Mouse (Mus musculus): ENCODE results near the gene Mast4. TPM values are rescaled to one million over a fixed set of nuclear protein-coding genes. Genes with fewer than 3 reads are reported as not detected.

Gene Mast4
- polyA plus RNA-seq, 1 experiment from 2014 or later = 15.2 TPM

GRCm38 (mm10) chr13:103151944-103152343 lies 182.4 kb downstream of the Mast4 start:
- H3K4me1 ChIP-seq = no peaks in the 10 kb centered on the region
- no peak overlapping the region for H3K27ac ChIP-seq
- no peak overlapping the region for H3K4me2 ChIP-seq
- WGBS = 83% methylated on average over 8 of the region's 8 CpGs
- no peak for ATAC-seq
- no peaks in the 10 kb centered on the region for H3K9me3 ChIP-seq (replicated peaks)
- no peaks in the 10 kb centered on the region for H3K27me3 ChIP-seq
- no peaks in the 10 kb centered on the region for H3K36me3 ChIP-seq (ENCODE audit: poor library complexity, severe bottlenecking)
- H3K4me3 ChIP-seq = no peak overlapping the region
- no peak overlapping the region for H3K9ac ChIP-seq

GRCm38 (mm10) chr13:103151171-103151570 lies 183.1 kb downstream of the Mast4 start:
- Histone ChIP-seq H3K27me3 (no peaks in the 10 kb centered on the region), H3K36me3 (ENCODE audit: poor library complexity, severe bottlenecking) (no peaks in the 10 kb centered on the region), H3K9me3 (replicated peaks) (no peaks in the 10 kb centered on the region), H3K27ac (no peak overlapping the region), H3K9ac (no peak overlapping the region), H3K4me3 (no peak overlapping the region), H3K4me1 (no peaks in the 10 kb centered on the region), H3K4me2 (no peak overlapping the region)
- ATAC-seq = no peak
- 52% methylated on average over 11 of the region's 11 CpGs for WGBS

GRCm38 (mm10) chr13:103150671-103151070 lies 183.6 kb downstream of the Mast4 start:
- ATAC-seq = no peak
- Histone ChIP-seq H3K4me2 (no peak overlapping the region), H3K27ac (no peak overlapping the region), H3K9me3 (replicated peaks) (no peaks in the 10 kb centered on the region), H3K9ac (no peak overlapping the region), H3K36me3 (ENCODE audit: poor library complexity, severe bottlenecking) (no peaks in the 10 kb centered on the region), H3K27me3 (no peaks in the 10 kb centered on the region), H3K4me1 (no peaks in the 10 kb centered on the region), H3K4me3 (no peak overlapping the region)
- WGBS = 80% methylated on average over 4 of the region's 4 CpGs

GRCm38 (mm10) chr13:103149415-103149814 lies 184.9 kb downstream of the Mast4 start:
- no peak for ATAC-seq
- H3K4me3 ChIP-seq = no peak overlapping the region

GRCm38 (mm10) chr13:103144343-103144742 lies 190.0 kb downstream of the Mast4 start:
- ATAC-seq = no peak
- H3K27ac ChIP-seq = no peak overlapping the region
- H3K27me3 ChIP-seq = no peaks in the 10 kb centered on the region
- H3K9me3 ChIP-seq (replicated peaks) = no peaks in the 10 kb centered on the region
- 67% methylated on average over 5 of the region's 5 CpGs for WGBS
- no peaks in the 10 kb centered on the region for H3K4me1 ChIP-seq
- H3K4me2 ChIP-seq = no peak overlapping the region
- H3K36me3 ChIP-seq (ENCODE audit: poor library complexity, severe bottlenecking) = no peaks in the 10 kb centered on the region
- no peak overlapping the region for H3K9ac ChIP-seq
- no peak overlapping the region for H3K4me3 ChIP-seq

More at GRCm38 (mm10) chr13:103149415-103149814, 184.9 kb downstream of the Mast4 start:
- no peak overlapping the region for H3K27ac ChIP-seq
- no peaks in the 10 kb centered on the region for H3K36me3 ChIP-seq (ENCODE audit: poor library complexity, severe bottlenecking)
- H3K9me3 ChIP-seq (replicated peaks) = no peaks in the 10 kb centered on the region
- 87% methylated on average over 7 of the region's 7 CpGs for WGBS
- no peak overlapping the region for H3K9ac ChIP-seq
- no peak overlapping the region for H3K4me2 ChIP-seq
- H3K27me3 ChIP-seq = no peaks in the 10 kb centered on the region
- no peaks in the 10 kb centered on the region for H3K4me1 ChIP-seq

GRCm38 (mm10) chr13:103141304-103141703 lies 193.0 kb downstream of the Mast4 start:
- H3K27ac ChIP-seq = no peak overlapping the region
- H3K4me2 ChIP-seq = no peak overlapping the region
- H3K4me1 ChIP-seq = no peaks in the 10 kb centered on the region
- no peak overlapping the region for H3K9ac ChIP-seq
- no peak overlapping the region for H3K4me3 ChIP-seq
- H3K27me3 ChIP-seq = no peaks in the 10 kb centered on the region
- 83% methylated on average over 5 of the region's 5 CpGs for WGBS
- ATAC-seq = no peak
- 0 out of 2 replicates have a peak, but pooled peaks cover 5% of the 10 kb centered on the region for H3K9me3 ChIP-seq (replicated peaks)
- no peaks in the 10 kb centered on the region for H3K36me3 ChIP-seq (ENCODE audit: poor library complexity, severe bottlenecking)

GRCm38 (mm10) chr13:103140051-103140450 lies 194.2 kb downstream of the Mast4 start:
- Histone ChIP-seq H3K9me3 (replicated peaks) (0 out of 2 replicates have a peak, but pooled peaks cover 5% of the 10 kb centered on the region), H3K4me2 (no peak overlapping the region), H3K27me3 (no peaks in the 10 kb centered on the region), H3K9ac (no peak overlapping the region), H3K4me1 (no peaks in the 10 kb centered on the region), H3K4me3 (no peak overlapping the region), H3K36me3 (ENCODE audit: poor library complexity, severe bottlenecking) (no peaks in the 10 kb centered on the region), H3K27ac (no peak overlapping the region)
- no peak for ATAC-seq
- WGBS = 94% methylated on average over 13 of the region's 13 CpGs

GRCm38 (mm10) chr13:103138298-103138697 lies 196.0 kb downstream of the Mast4 start:
- no peaks in the 10 kb centered on the region for H3K36me3 ChIP-seq (ENCODE audit: poor library complexity, severe bottlenecking)
- H3K4me1 ChIP-seq = no peaks in the 10 kb centered on the region
- no peaks in the 10 kb centered on the region for H3K27me3 ChIP-seq
- no peak overlapping the region for H3K9ac ChIP-seq
- no peak for ATAC-seq
- H3K4me2 ChIP-seq = no peak overlapping the region
- no peak overlapping the region for H3K27ac ChIP-seq
- H3K4me3 ChIP-seq = no peak overlapping the region
- H3K9me3 ChIP-seq (replicated peaks) = 0 out of 2 replicates have a peak, but pooled peaks cover 5% of the 10 kb centered on the region

GRCm38 (mm10) chr13:103135224-103135883 lies 198.9 kb downstream of the Mast4 start:
- 0 out of 2 replicates have a peak, but pooled peaks cover 5% of the 10 kb centered on the region for H3K9me3 ChIP-seq (replicated peaks)
- H3K4me1 ChIP-seq = no peaks in the 10 kb centered on the region
- no peak overlapping the region for H3K4me2 ChIP-seq
- 85% methylated on average over 17 of the region's 17 CpGs for WGBS
- H3K9ac ChIP-seq = no peak overlapping the region
- no peak for ATAC-seq
- H3K4me3 ChIP-seq = no peak overlapping the region
- no peaks in the 10 kb centered on the region for H3K27me3 ChIP-seq
- no peaks in the 10 kb centered on the region for H3K36me3 ChIP-seq (ENCODE audit: poor library complexity, severe bottlenecking)
- H3K27ac ChIP-seq = no peak overlapping the region

- no peak for ATAC-seq
- no peaks in the 10 kb centered on the region for H3K36me3 ChIP-seq (ENCODE audit: poor library complexity, severe bottlenecking)
- WGBS = 84% methylated on average over 2 of the region's 2 CpGs
- H3K27me3 ChIP-seq = no peaks in the 10 kb centered on the region
- no peak overlapping the region for H3K9ac ChIP-seq
- H3K4me1 ChIP-seq = 0 out of 2 replicates have a peak, but pooled peaks cover 7% of the 10 kb centered on the region
- H3K4me2 ChIP-seq = no peak overlapping the region
- no peak overlapping the region for H3K4me3 ChIP-seq
- no peak overlapping the region for H3K27ac ChIP-seq
- H3K9me3 ChIP-seq (replicated peaks) = no peaks in the 10 kb centered on the region
Measured at GRCm38 (mm10) chr13:103131781-103132180, 202.5 kb downstream of the Mast4 start.

GRCm38 (mm10) chr13:103129130-103129797 lies 205.0 kb downstream of the Mast4 start:
- Histone ChIP-seq H3K4me3 (no peak overlapping the region), H3K9me3 (replicated peaks) (no peaks in the 10 kb centered on the region), H3K4me2 (no peak overlapping the region), H3K4me1 (0 out of 2 replicates have a peak, but pooled peaks cover 9% of the 10 kb centered on the region), H3K9ac (no peak overlapping the region), H3K27me3 (no peaks in the 10 kb centered on the region), H3K27ac (no peak overlapping the region), H3K36me3 (ENCODE audit: poor library complexity, severe bottlenecking) (no peaks in the 10 kb centered on the region)
- no peak for ATAC-seq
- WGBS = 44% methylated on average over 6 of the region's 6 CpGs

GRCm38 (mm10) chr13:103128729-103129128 lies 205.6 kb downstream of the Mast4 start:
- no peaks in the 10 kb centered on the region for H3K9me3 ChIP-seq (replicated peaks)
- no peak overlapping the region for H3K4me2 ChIP-seq
- ATAC-seq = no peak
- 0 out of 2 replicates have a peak, but pooled peaks cover 9% of the 10 kb centered on the region for H3K4me1 ChIP-seq
- no peak overlapping the region for H3K4me3 ChIP-seq
- WGBS = 63% methylated on average over 7 of the region's 7 CpGs
- H3K9ac ChIP-seq = no peak overlapping the region
- no peaks in the 10 kb centered on the region for H3K36me3 ChIP-seq (ENCODE audit: poor library complexity, severe bottlenecking)
- no peak overlapping the region for H3K27ac ChIP-seq
- H3K27me3 ChIP-seq = no peaks in the 10 kb centered on the region
